Mouse (Mus musculus): ENCODE results near the gene Tnfsf11. TPM values are rescaled to one million over a fixed set of nuclear protein-coding genes. Genes with fewer than 3 reads are reported as not detected.

Gene Tnfsf11
- polyA plus RNA-seq, 1 experiment from 2014 or later = 0.26 TPM

DNA sequence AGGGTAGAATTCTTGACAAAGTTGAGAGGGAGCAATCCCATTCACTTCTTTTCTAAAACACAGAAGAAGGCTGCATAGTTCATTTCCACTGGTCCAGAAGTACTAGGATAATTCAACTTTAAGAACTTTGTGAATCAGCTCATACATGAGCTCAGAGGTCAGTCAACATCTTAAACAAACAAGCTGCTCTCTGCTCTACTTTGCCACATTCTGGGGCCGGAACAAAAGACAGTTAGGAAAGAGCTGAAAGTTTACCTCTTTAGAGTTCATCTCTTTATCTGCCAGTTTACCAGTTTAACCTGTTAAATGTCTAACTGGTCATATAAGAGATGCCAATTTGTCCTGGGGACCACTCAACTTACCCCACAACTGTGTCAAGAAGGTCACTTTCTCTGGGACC, 15.5 kb upstream of the Tnfsf11 start:
- Histone ChIP-seq H3K4me1 (replicated peaks) (no peaks in the 10 kb centered on the region), H3K9me3 (no peaks in the 10 kb centered on the region), H3K4me2 (replicated peaks) (no peak overlapping the region), H3K36me3 (no peaks in the 10 kb centered on the region), H3K27ac (no peak overlapping the region), H3K27me3 (replicated peaks) (no peaks in the 10 kb centered on the region), H3K9ac (no peak overlapping the region), H3K4me3 (replicated peaks) (no peak overlapping the region)
- 52% methylated on average over 1 of the region's 1 CpGs for WGBS
- no peak for ATAC-seq

DNA sequence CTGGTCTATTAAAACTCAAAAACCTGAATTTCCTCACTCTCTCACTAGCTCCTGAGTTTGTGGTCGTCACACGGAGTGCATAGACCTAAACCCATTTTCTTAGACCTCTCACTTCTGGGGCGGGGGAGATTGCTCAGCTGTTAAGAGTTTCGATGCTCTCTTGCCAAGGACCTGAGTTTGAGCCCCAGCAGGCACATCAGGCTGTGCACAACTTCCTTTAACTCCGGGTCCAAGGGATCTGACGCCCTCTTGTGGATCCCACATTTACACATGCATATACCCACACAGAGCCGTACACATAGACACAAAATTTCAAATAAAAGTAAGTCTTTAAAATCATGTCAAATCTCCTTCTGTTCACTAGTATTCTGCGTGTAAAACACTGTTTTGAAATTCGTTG, 15.1 kb upstream of the Tnfsf11 start:
- WGBS = 85% methylated on average over 9 of the region's 9 CpGs
- Histone ChIP-seq H3K27ac (no peak overlapping the region), H3K4me3 (replicated peaks) (no peak overlapping the region), H3K4me1 (replicated peaks) (no peaks in the 10 kb centered on the region), H3K27me3 (replicated peaks) (no peaks in the 10 kb centered on the region), H3K36me3 (no peaks in the 10 kb centered on the region), H3K9me3 (no peaks in the 10 kb centered on the region), H3K9ac (no peak overlapping the region), H3K4me2 (replicated peaks) (no peak overlapping the region)
- no peak for ATAC-seq

DNA sequence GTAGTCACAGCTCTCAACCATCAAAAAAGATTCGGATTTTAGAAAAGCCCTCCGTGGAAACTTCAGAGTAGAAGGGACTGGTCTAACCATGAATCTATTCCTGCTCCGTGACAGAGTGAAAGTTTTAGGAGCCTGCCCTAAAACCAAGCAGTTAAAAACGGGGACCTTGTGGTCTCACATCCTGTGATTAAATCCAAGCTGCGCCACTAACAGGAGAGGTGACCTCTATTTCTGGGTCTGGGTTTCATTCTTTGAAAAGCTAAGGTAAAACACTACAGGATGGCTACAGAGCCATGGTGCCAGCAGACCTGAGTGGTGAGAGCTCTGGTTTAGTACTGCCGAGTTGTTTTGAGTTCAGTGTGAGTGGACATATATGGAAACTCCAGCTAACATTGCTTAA, 12.4 kb upstream of the Tnfsf11 start:
- ATAC-seq = no peak
- H3K4me1 ChIP-seq (replicated peaks) = no peaks in the 10 kb centered on the region
- no peak overlapping the region for H3K4me2 ChIP-seq (replicated peaks)
- no peaks in the 10 kb centered on the region for H3K36me3 ChIP-seq
- H3K27me3 ChIP-seq (replicated peaks) = no peaks in the 10 kb centered on the region
- no peaks in the 10 kb centered on the region for H3K9me3 ChIP-seq
- no peak overlapping the region for H3K9ac ChIP-seq
- H3K27ac ChIP-seq = no peak overlapping the region
- no peak overlapping the region for H3K4me3 ChIP-seq (replicated peaks)
- 83% methylated on average over 6 of the region's 6 CpGs for WGBS

DNA sequence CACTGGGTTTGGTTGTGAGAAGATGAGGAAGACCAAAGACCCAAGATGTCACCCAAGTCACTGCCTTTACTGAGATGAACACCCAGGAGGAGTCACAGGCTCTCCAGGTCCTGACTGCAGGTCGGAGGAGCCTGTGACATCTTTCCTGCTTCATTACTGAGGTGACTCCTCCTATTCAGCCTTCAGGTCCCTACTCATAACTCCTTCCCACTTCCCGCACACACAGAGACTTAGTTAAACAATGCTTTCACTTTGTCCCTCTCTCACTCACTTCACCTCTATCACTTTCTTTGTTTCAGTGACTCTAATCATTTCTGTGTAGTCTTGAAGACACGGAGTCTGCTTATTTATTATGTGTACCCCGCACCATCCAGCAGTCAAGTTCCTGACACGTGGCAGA, 11.7 kb upstream of the Tnfsf11 start:
- Histone ChIP-seq H3K27me3 (replicated peaks) (no peaks in the 10 kb centered on the region), H3K4me2 (replicated peaks) (no peak overlapping the region), H3K9me3 (no peaks in the 10 kb centered on the region), H3K4me3 (replicated peaks) (no peak overlapping the region), H3K36me3 (no peaks in the 10 kb centered on the region), H3K4me1 (replicated peaks) (no peaks in the 10 kb centered on the region), H3K27ac (no peak overlapping the region), H3K9ac (no peak overlapping the region)
- 67% methylated on average over 5 of the region's 5 CpGs for WGBS
- no peak for ATAC-seq

DNA sequence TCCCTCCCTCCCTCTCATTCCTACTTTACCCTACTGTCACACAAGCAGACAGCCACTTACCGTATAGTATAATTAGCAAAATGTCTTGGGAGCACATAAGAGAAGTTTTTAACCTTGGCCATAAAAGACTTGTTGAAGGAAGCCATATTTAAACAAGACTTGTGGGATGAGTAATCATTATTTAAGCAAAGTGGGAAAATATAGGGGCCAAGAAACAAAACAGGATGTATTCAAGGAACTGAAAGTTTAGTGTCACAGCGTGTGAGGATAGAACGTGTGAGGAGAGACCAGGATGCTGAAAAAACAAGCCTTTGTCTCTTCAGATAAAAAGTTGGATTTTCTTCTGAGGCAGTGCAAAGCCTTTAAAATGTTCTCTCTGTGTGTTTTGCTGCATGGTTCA, 11.2 kb upstream of the Tnfsf11 start:
- Histone ChIP-seq H3K4me1 (replicated peaks) (no peaks in the 10 kb centered on the region), H3K9ac (no peak overlapping the region), H3K36me3 (no peaks in the 10 kb centered on the region), H3K9me3 (no peaks in the 10 kb centered on the region), H3K27me3 (replicated peaks) (no peaks in the 10 kb centered on the region), H3K4me2 (replicated peaks) (no peak overlapping the region), H3K4me3 (replicated peaks) (no peak overlapping the region), H3K27ac (no peak overlapping the region)
- 57% methylated on average over 3 of the region's 3 CpGs for WGBS
- ATAC-seq = no peak

DNA sequence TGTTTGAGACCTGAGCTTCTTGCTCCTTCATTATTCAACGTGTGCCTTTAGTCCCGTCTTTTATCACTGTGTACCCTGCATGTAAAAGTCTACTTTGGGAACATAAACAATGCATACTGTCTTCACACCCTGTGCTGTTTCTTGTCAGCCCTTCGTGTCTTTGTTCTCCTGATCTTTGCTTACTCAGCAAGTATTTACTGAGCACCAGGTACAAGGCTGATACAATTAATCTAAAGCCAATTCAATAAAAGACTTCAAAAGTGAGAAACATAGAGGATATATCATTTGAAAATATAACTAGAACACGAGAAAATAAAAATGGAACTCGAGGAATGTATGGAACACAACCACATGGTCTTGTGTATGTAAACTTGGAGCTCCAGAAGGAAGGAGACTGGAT, 9.8 kb upstream of the Tnfsf11 start:
- 59% methylated on average over 5 of the region's 5 CpGs for WGBS

DNA sequence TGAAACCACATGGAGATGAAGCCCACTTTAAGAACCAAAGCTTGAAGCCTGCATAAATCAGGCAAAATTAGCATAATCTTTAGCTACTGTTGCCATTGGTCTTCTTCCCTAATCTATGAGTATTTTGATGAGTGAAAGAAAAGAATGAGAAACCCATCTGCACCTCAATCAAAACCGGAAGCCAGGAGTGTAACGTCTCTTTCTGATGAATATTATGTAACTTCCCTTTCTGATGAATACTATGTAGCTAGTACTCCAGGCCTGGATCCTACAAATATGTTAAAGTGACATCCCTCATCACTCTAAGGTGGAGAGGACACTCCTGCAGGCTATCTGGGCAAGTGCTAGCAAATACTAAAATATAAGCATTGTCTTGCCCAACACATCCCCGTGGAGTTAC, 6.9 kb downstream of the Tnfsf11 start:
- no peaks in the 10 kb centered on the region for H3K4me1 ChIP-seq (replicated peaks)
- no peak overlapping the region for H3K27ac ChIP-seq
- H3K27me3 ChIP-seq (replicated peaks) = no peaks in the 10 kb centered on the region
- H3K9me3 ChIP-seq = no peaks in the 10 kb centered on the region
- 86% methylated on average over 3 of the region's 3 CpGs for WGBS
- no peaks in the 10 kb centered on the region for H3K36me3 ChIP-seq
- H3K9ac ChIP-seq = no peak overlapping the region
- no peak overlapping the region for H3K4me2 ChIP-seq (replicated peaks)
- ATAC-seq = no peak
- H3K4me3 ChIP-seq (replicated peaks) = no peak overlapping the region

More for the DNA sequence above, 9.8 kb upstream of the Tnfsf11 start:
- H3K27ac ChIP-seq = no peak overlapping the region
- H3K36me3 ChIP-seq = no peaks in the 10 kb centered on the region
- no peak overlapping the region for H3K4me2 ChIP-seq (replicated peaks)
- H3K4me1 ChIP-seq (replicated peaks) = no peaks in the 10 kb centered on the region
- no peak for ATAC-seq
- no peak overlapping the region for H3K9ac ChIP-seq
- H3K9me3 ChIP-seq = no peaks in the 10 kb centered on the region
- no peak overlapping the region for H3K4me3 ChIP-seq (replicated peaks)
- no peaks in the 10 kb centered on the region for H3K27me3 ChIP-seq (replicated peaks)

DNA sequence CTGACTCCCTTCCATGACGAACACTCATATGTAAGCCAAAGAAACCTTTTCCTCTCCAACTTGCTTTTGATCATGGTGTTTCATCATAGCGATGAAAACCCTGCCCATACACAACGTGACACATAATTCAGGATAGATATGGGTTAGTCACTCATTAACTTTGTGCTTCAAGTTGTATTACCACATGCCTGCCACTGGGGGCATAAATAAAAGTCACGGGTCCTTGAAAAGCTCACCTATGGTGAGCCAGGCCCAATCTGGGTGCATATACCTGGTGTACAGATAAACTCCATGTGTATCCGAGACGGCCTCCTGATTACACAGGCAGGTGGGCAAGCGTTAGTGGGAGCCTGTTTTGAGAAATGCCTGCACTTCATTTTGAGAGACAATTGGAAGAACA, 15.2 kb downstream of the Tnfsf11 start:
- Histone ChIP-seq H3K4me2 (replicated peaks) (no peak overlapping the region), H3K9me3 (no peaks in the 10 kb centered on the region; the same call in 1 of the 2 replicates), H3K36me3 (no peaks in the 10 kb centered on the region), H3K27me3 (replicated peaks) (no peaks in the 10 kb centered on the region), H3K9ac (no peak overlapping the region), H3K4me3 (replicated peaks) (no peak overlapping the region), H3K4me1 (replicated peaks) (no peaks in the 10 kb centered on the region), H3K27ac (no peak overlapping the region)
- 83% methylated on average over 7 of the region's 7 CpGs for WGBS
- ATAC-seq = no peak

DNA sequence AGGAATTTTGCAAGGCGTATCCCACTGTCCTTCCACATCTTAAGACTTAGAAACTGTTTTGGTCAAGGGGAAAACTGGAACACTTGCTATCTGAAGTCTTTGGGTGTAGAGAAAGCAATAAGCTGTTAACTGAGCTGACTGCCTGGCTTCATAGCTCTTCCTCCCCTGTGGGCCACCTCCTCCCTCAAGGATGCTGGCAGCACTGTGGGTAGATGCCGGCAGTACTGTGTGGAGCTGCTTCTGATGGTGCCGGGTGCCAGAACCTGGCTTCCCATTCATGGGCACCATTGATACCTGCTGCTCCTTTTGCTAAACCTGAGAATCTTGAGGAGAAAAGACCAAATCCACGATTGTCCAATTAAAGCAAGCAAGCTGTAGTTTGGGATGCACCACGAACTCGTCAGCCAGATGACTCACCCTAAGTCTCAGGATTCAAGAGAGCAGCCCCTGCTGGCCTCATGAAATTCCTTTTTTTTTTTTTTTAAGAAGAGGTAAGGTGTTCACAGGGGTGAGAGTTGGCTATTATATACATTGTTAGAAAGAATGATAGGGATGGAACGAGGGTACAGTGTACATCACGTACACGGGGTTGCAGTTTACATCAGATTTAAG, 17.8 kb downstream of the Tnfsf11 start:
- 75% methylated on average over 9 of the region's 9 CpGs for WGBS
- H3K9me3 ChIP-seq = no peaks in the 10 kb centered on the region; the same call in 1 of the 2 replicates
- H3K4me2 ChIP-seq (replicated peaks) = no peak overlapping the region
- H3K4me3 ChIP-seq (replicated peaks) = no peak overlapping the region
- H3K9ac ChIP-seq = no peak overlapping the region
- no peaks in the 10 kb centered on the region for H3K4me1 ChIP-seq (replicated peaks)
- no peaks in the 10 kb centered on the region for H3K27me3 ChIP-seq (replicated peaks)
- H3K36me3 ChIP-seq = no peaks in the 10 kb centered on the region
- ATAC-seq = no peak
- no peak overlapping the region for H3K27ac ChIP-seq

DNA sequence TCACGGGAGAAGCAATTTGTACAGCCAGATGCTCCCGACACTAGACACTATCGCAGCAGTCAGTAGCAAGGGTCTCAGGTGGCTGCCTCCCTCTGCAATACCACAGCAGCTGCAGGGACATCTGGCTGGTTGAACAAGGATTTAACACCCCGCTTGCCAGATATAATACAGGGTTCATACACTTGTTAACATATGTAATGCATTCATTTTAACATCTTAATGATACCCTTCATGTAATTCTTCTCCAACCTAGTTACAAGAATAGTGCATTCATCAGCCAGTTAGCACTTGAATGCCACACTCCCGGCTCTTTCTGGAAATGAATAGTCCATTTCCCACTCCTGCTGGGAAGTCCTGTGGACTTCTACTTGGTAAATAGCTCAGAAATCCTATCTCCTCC, 18.9 kb downstream of the Tnfsf11 start:
- 43% methylated on average over 5 of the region's 5 CpGs for WGBS
- H3K27me3 ChIP-seq (replicated peaks) = no peaks in the 10 kb centered on the region
- no peak overlapping the region for H3K27ac ChIP-seq
- no peak overlapping the region for H3K4me2 ChIP-seq (replicated peaks)
- no peak overlapping the region for H3K4me3 ChIP-seq (replicated peaks)
- H3K4me1 ChIP-seq (replicated peaks) = no peaks in the 10 kb centered on the region
- H3K36me3 ChIP-seq = no peaks in the 10 kb centered on the region
- ATAC-seq = no peak
- no peaks in the 10 kb centered on the region; the same call in 1 of the 2 replicates for H3K9me3 ChIP-seq
- no peak overlapping the region for H3K9ac ChIP-seq

DNA sequence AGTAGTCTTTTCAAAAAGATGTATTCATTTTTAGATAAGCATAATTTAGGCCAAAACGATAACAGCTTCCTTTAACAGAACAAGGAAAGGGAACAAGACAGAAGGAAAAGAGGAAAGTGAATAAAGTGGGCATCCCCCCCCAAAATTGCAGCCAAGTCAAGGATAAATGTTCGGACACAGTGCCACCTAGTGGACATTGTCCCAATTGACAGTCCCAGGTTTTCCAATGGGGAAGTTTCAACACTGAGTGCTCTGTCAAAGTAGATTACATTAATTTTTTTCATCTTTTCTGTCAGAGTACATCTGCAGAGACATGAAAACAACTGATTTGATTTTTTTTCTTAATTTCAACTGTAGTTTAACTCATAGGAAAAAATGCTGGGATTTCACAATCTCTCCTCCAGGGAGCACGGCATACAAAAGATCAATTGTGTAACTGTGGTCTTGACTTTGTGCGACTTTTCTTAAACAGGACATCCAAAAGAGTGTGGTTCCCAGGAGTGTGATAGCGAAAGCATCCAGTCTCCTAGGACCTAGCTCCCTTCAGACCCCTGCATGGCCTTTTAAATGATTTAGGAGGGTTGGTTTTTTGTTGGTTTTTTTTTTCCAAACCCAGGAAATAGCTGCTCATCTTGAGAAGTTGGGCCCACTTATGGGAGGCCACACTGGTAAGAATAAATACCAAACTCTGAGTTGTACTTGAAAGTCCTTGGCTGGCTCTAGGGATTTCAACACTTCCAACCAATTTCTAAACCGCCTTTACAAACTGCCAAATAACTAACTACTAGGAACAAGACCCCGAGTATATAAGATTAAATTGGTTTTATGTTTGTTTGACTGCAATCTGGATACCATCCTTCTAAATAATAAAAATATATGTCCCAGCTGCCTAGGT, 19.7 kb downstream of the Tnfsf11 start:
- no peak overlapping the region for H3K9ac ChIP-seq
- H3K27ac ChIP-seq = no peak overlapping the region
- H3K4me3 ChIP-seq (replicated peaks) = no peak overlapping the region
- H3K9me3 ChIP-seq = no peaks in the 10 kb centered on the region; the same call in 1 of the 2 replicates
- H3K4me2 ChIP-seq (replicated peaks) = no peak overlapping the region
- H3K27me3 ChIP-seq (replicated peaks) = no peaks in the 10 kb centered on the region
- no peaks in the 10 kb centered on the region for H3K4me1 ChIP-seq (replicated peaks)
- no peak for ATAC-seq
- WGBS = 45% methylated on average over 7 of the region's 7 CpGs
- no peaks in the 10 kb centered on the region for H3K36me3 ChIP-seq

DNA sequence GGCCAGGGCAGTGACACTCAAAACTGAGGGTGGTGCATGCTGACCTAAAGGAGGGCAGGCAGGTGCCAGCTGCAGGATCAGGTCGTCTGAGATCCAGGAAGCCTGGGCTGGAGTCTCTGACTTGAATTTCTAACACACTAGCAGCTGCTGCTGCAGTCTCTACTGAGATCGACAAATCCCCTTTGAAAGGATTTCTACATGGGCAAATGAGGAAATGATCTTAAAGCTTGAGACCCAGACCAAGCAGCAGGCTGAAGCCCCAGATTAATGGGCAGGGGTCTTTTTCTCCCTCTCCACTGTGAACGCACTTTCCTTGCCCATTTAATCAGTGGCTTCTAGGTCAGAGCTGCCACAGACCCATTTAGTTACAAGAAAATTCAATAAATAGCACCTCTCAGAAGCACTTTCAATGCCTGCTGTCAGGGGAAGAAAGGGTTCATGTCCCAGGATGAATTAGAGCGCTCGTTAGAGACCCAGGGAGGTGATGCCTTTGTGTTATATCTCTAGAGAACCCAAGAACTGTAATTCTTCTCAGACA, 21.8 kb downstream of the Tnfsf11 start:
- no peak overlapping the region for H3K4me2 ChIP-seq (replicated peaks)
- H3K4me1 ChIP-seq (replicated peaks) = no peaks in the 10 kb centered on the region
- WGBS = 63% methylated on average over 5 of the region's 5 CpGs
- H3K27ac ChIP-seq = no peak overlapping the region
- H3K9ac ChIP-seq = no peak overlapping the region
- ATAC-seq = no peak
- H3K27me3 ChIP-seq (replicated peaks) = no peaks in the 10 kb centered on the region
- no peaks in the 10 kb centered on the region for H3K9me3 ChIP-seq
- no peaks in the 10 kb centered on the region for H3K36me3 ChIP-seq
- no peak overlapping the region for H3K4me3 ChIP-seq (replicated peaks)
